Mouse (Mus musculus) embryonic facial prominence, embryonic 10.5 days (tissue): ENCODE data around the gene Klk1b5. TPM values are rescaled to one million over a fixed set of nuclear protein-coding genes. Genes with fewer than 3 reads are reported as not detected.
"Not testable (repeated sequence)": the region's sequence is repeated elsewhere in the genome, so short reads cannot be mapped to it uniquely, and the experiment has no call there.

ENCODE experiments used
- DNase-seq: peaks from one replicate; pipeline ENCODE4 v3.0.0-alpha.2; 2017; ENCODE audit warnings: low spot score
- H3K27ac ChIP-seq: fragments of 300-500 bp; sonication (generic); replicated peaks from 2 replicates; pipeline ENCODE4 v1.5.1; 2016; ENCODE audit warnings: mild to moderate bottlenecking
- H3K27me3 ChIP-seq: fragments of 300-500 bp; sonication (generic); replicated peaks from 2 replicates; pipeline ENCODE4 v1.6.1; 2016; ENCODE audit warnings: low read depth, mild to moderate bottlenecking; ENCODE audit not compliant: poor library complexity, severe bottlenecking
- H3K36me3 ChIP-seq: fragments of 300-500 bp; sonication (generic); replicated peaks from 2 replicates; pipeline ENCODE4 v1.6.1; 2016; ENCODE audit warnings: mild to moderate bottlenecking, moderate library complexity
- H3K4me1 ChIP-seq: fragments of 300-500 bp; sonication (generic); 2 replicates; pipeline ENCODE4 v1.6.1; 2016
- H3K4me3 ChIP-seq: fragments of 300-500 bp; sonication (generic); 2 replicates; pipeline ENCODE4 v1.5.1; 2016; ENCODE audit warnings: mild to moderate bottlenecking, moderate library complexity
- H3K9me3 ChIP-seq: fragments of 300-500 bp; sonication (generic); 2 replicates; pipeline ENCODE4 v1.6.1; 2016; ENCODE audit warnings: mild to moderate bottlenecking
- WGBS: fragments of 180-500 bp; shearing (Covaris S2); methylation state at CpG from one replicate; pipeline ENCODE4 v1.1.7; 2016; 5-methylcytosine and 5-hydroxymethylcytosine counted together
- polyA plus RNA-seq: library from polyadenylated mRNA; unstranded; fragments of >200 nt; fragmentation: Nextera tagmentation; extraction: Ambion mirVana; gene quantifications from 2 replicates; pipeline ENCODE4 v1.2.1, GENCODE M21; 2016

Klk1b5 gene
- polyA plus RNA-seq, 1 experiment from 2014 or later = not detected

GRCm38 (mm10) chr7:44240712-44241111 is 25.0 kb downstream of the Klk1b5 start:
- no peaks in the 10 kb centered on the region for H3K36me3 ChIP-seq
- peaks cover 7% of the 10 kb centered on the region for H3K4me1 ChIP-seq
- 62% methylated on average over 1 of the region's 1 CpGs for WGBS
- no peak for DNase-seq
- H3K4me3 ChIP-seq = no peak overlapping the region
- no peak overlapping the region for H3K27ac ChIP-seq
- no peaks in the 10 kb centered on the region for H3K27me3 ChIP-seq
- no peaks in the 10 kb centered on the region for H3K9me3 ChIP-seq

GRCm38 (mm10) chr7:44241163-44241562 is 25.4 kb downstream of the Klk1b5 start:
- H3K9me3 ChIP-seq = no peaks in the 10 kb centered on the region

GRCm38 (mm10) chr7:44244080-44244479 is 28.3 kb downstream of the Klk1b5 start:
- Histone ChIP-seq H3K9me3 (no peaks in the 10 kb centered on the region), H3K27ac (no peak overlapping the region), H3K27me3 (no peaks in the 10 kb centered on the region), H3K4me3 (no peak overlapping the region), H3K4me1 (peaks cover 16% of the 10 kb centered on the region), H3K36me3 (peaks cover 14% of the 10 kb centered on the region)
- DNase-seq = no peak
- WGBS = 72% methylated on average over 1 of the region's 1 CpGs

More at GRCm38 (mm10) chr7:44241163-44241562, 25.4 kb downstream of the Klk1b5 start:
- Histone ChIP-seq H3K4me3 (no peak overlapping the region), H3K27me3 (no peaks in the 10 kb centered on the region), H3K4me1 (peaks cover 7% of the 10 kb centered on the region), H3K27ac (no peak overlapping the region), H3K36me3 (no peaks in the 10 kb centered on the region)
- DNase-seq = no peak
- 67% methylated on average over 2 of the region's 2 CpGs for WGBS

GRCm38 (mm10) chr7:44246055-44246983 is 30.6 kb downstream of the Klk1b5 start, which contains the start of the genes 1700028J19Rik and 2410002F23Rik:
TSS of gene 1700028J19Rik (minus strand) at chr7:44246695.
TSS of gene 2410002F23Rik (plus strand) at chr7:44246722.
- Histone ChIP-seq H3K36me3 (peaks cover 36% of the 10 kb centered on the region), H3K4me3 (peak within 1 kb of the TSS; percentile 91), H3K27me3 (no peaks in the 10 kb centered on the region), H3K4me1 (peaks cover 20% of the 10 kb centered on the region), H3K27ac (peak within 1 kb of the TSS; percentile 98), H3K9me3 (no peaks in the 10 kb centered on the region)
- peak; percentile 92 for DNase-seq
- under 1% methylated on average over 62 of the region's 62 CpGs for WGBS

GRCm38 (mm10) chr7:44246984-44247470 is 31.3 kb downstream of the Klk1b5 start:
- H3K36me3 ChIP-seq = peaks cover 42% of the 10 kb centered on the region
- peak; percentile 69 for DNase-seq
- H3K4me1 ChIP-seq = peaks cover 20% of the 10 kb centered on the region
- peak overlapping the region; percentile 91 for H3K4me3 ChIP-seq
- under 1% methylated on average over 23 of the region's 23 CpGs for WGBS
- H3K9me3 ChIP-seq = no peaks in the 10 kb centered on the region
- no peaks in the 10 kb centered on the region for H3K27me3 ChIP-seq
- peak overlapping the region; percentile 98 for H3K27ac ChIP-seq

- no peak overlapping the region for H3K27ac ChIP-seq
- H3K4me3 ChIP-seq = peak overlapping the region; percentile 91
- no peaks in the 10 kb centered on the region for H3K9me3 ChIP-seq
- peaks cover 52% of the 10 kb centered on the region for H3K36me3 ChIP-seq
- H3K27me3 ChIP-seq = no peaks in the 10 kb centered on the region
- 90% methylated on average over 2 of the region's 2 CpGs for WGBS
- DNase-seq = no peak
- H3K4me1 ChIP-seq = peaks cover 20% of the 10 kb centered on the region
These were observed 32.2 kb downstream of the Klk1b5 start for GRCm38 (mm10) chr7:44247971-44248370.

- 96% methylated on average over 4 of the region's 4 CpGs for WGBS
- Histone ChIP-seq H3K4me1 (peaks cover 20% of the 10 kb centered on the region), H3K27ac (no peak overlapping the region), H3K9me3 (no peaks in the 10 kb centered on the region), H3K4me3 (peak overlapping the region; percentile 91; the same call in 1 of the 2 replicates), H3K36me3 (peaks cover 64% of the 10 kb centered on the region), H3K27me3 (no peaks in the 10 kb centered on the region)
- no peak for DNase-seq
These were observed 33.5 kb downstream of the Klk1b5 start for GRCm38 (mm10) chr7:44249248-44249647.

GRCm38 (mm10) chr7:44250732-44251275 is 35.1 kb downstream of the Klk1b5 start:
- H3K9me3 ChIP-seq, H3K27me3 ChIP-seq, DNase-seq, H3K4me3 ChIP-seq, H3K27ac ChIP-seq: not testable (repeated sequence)
- 92% methylated on average over 17 of the region's 17 CpGs for WGBS
- peaks cover 74% of the 10 kb centered on the region for H3K36me3 ChIP-seq
- peaks cover 16% of the 10 kb centered on the region for H3K4me1 ChIP-seq

- no peaks in the 10 kb centered on the region for H3K9me3 ChIP-seq
- no peak overlapping the region for H3K4me3 ChIP-seq
- H3K36me3 ChIP-seq = peaks cover 70% of the 10 kb centered on the region
- 68% methylated on average over 15 of the region's 15 CpGs for WGBS
- no peak overlapping the region for H3K27ac ChIP-seq
- DNase-seq = no peak
- no peaks in the 10 kb centered on the region for H3K27me3 ChIP-seq
- H3K4me1 ChIP-seq = peaks cover 11% of the 10 kb centered on the region
These were observed 37.4 kb downstream of the Klk1b5 start for GRCm38 (mm10) chr7:44253023-44253616.

GRCm38 (mm10) chr7:44254930-44255329 is 39.2 kb downstream of the Klk1b5 start:
- 0 out of 2 replicates have a peak, but pooled peaks cover 3% of the 10 kb centered on the region for H3K4me1 ChIP-seq
- WGBS = 88% methylated on average over 6 of the region's 6 CpGs
- H3K4me3 ChIP-seq = no peak overlapping the region
- peaks cover 52% of the 10 kb centered on the region for H3K36me3 ChIP-seq
- DNase-seq = no peak
- H3K9me3 ChIP-seq = no peaks in the 10 kb centered on the region
- H3K27me3 ChIP-seq = no peaks in the 10 kb centered on the region
- no peak overlapping the region for H3K27ac ChIP-seq

GRCm38 (mm10) chr7:44257278-44257677 is 41.5 kb downstream of the Klk1b5 start, which contains the start of gene Acp4:
TSS of gene Acp4 (minus strand) at chr7:44257378.
- Histone ChIP-seq H3K4me3 (no peak within 1 kb of the TSS), H3K36me3 (peaks cover 30% of the 10 kb centered on the region), H3K9me3 (no peaks in the 10 kb centered on the region), H3K4me1 (0 out of 2 replicates have a peak, but pooled peaks cover 3% of the 10 kb centered on the region), H3K27me3 (peaks cover 20% of the 10 kb centered on the region), H3K27ac (no peak within 1 kb of the TSS)
- WGBS = 78% methylated on average over 4 of the region's 4 CpGs
- DNase-seq = no peak

GRCm38 (mm10) chr7:44260410-44260809 is 44.7 kb downstream of the Klk1b5 start:
- peaks cover 44% of the 10 kb centered on the region for H3K27me3 ChIP-seq
- H3K27ac ChIP-seq = no peak overlapping the region
- H3K4me3 ChIP-seq = no peak overlapping the region
- no peak for DNase-seq
- H3K4me1 ChIP-seq = peaks cover 7% of the 10 kb centered on the region
- H3K36me3 ChIP-seq = no peaks in the 10 kb centered on the region
- 78% methylated on average over 6 of the region's 6 CpGs for WGBS
- no peaks in the 10 kb centered on the region for H3K9me3 ChIP-seq
